Mouse (Mus musculus): ENCODE results near the gene Bcr. TPM values are rescaled to one million over a fixed set of nuclear protein-coding genes. Genes with fewer than 3 reads are reported as not detected.

Bcr gene
- polyA plus RNA-seq, 1 experiment from 2014 or later: 15.7 TPM

DNA sequence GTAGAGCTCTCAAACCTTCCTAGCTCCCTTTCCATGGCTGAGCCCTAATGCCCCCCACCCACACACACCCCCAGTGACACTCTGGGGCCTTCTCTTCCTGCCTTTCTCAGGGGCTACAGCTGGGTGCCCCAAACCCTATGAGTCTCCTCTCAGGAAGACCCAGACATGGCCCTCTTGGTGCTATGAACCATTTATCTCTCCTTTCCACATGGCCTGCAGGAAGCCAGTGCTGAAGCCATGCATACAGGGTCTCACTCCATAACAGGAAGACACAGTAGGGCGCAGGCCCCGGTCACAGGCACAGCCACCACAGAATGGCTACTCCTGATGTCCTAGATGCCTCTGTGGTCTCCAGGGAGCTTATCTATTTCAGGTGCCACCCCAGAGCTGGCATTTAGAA is 43.1 kb downstream of the Bcr start:
- no peak for ATAC-seq (replicated peaks)
- H3K9me3 ChIP-seq: no peaks in the 10 kb centered on the region
- 98% methylated on average over 2 of the region's 2 CpGs for WGBS
- H3K4me2 ChIP-seq (replicated peaks): no peak overlapping the region
- peaks cover 54% of the 10 kb centered on the region for H3K4me1 ChIP-seq
- H3K9ac ChIP-seq (replicated peaks): no peak overlapping the region
- no peaks in the 10 kb centered on the region for H3K27me3 ChIP-seq
- no peak overlapping the region for H3K27ac ChIP-seq (replicated peaks)
- H3K36me3 ChIP-seq: no peaks in the 10 kb centered on the region
- no peak overlapping the region for H3K4me3 ChIP-seq

DNA sequence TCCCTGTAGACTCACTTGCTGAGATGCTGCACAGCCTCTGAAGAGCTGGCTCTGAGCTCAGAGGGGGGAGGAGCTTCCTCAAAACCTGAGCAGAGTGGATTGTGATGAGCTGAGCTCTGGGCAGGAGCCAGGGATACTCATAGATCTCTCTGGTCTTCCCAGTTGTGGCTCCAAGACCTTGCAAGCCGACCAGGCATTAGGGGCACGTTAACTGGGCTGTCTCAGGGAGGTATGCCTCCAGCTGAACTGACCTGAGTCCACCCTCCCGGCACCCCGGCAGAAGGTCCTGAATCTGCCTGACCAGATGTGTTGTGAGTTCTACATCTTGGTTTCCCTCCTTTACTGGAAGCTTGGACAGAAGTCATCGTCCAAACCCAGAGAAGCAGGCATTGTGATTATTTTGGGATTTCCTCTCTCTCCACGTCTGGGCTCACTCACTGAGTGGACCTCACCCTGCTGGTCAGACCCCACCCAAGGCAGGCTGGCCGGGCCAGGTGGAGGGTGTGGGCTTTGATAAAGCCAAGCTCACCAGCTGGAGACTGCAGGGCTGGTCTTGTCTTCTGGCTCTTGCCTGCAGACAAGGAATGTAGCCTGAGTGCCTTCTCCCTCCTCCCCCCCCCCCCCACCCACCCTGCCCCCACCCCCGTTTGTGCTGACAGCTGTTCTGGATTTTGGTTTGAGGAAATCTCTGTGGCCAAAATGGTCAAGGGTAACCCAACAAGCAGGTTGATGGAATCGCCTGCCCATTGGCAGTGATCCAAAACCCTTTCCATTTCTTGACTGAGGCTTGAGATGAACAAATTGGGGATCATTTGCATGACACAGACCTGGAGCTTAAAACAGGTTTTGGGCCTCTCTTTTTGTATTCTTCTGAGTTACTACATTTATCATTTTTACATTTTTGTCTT is 44.1 kb downstream of the Bcr start:
- Histone ChIP-seq H3K4me3 (no peak overlapping the region), H3K4me1 (peaks cover 49% of the 10 kb centered on the region), H3K9ac (replicated peaks) (no peak overlapping the region), H3K36me3 (no peaks in the 10 kb centered on the region), H3K9me3 (no peaks in the 10 kb centered on the region), H3K27ac (replicated peaks) (no peak overlapping the region), H3K4me2 (replicated peaks) (no peak overlapping the region), H3K27me3 (no peaks in the 10 kb centered on the region)
- WGBS: 63% methylated on average over 9 of the region's 9 CpGs
- ATAC-seq (replicated peaks): no peak

DNA sequence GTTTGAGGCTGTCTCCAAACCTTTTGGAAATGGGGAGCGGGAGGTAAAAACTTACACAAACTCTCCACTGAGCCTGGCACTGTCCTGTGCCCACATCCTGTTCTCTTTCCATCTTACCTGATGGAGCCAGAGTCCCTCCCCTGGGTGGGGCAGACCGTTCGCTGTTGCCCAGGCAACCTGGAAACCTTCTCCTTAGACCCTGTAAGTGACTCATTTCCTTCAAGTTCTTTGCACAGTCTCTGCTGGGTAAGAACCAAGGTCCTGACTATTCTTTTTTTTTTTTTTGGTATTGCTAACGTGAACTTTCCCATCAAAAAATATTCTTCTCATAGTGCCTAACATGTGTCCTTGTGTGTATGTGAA is 44.7 kb downstream of the Bcr start:
- WGBS: 66% methylated on average over 4 of the region's 4 CpGs

DNA sequence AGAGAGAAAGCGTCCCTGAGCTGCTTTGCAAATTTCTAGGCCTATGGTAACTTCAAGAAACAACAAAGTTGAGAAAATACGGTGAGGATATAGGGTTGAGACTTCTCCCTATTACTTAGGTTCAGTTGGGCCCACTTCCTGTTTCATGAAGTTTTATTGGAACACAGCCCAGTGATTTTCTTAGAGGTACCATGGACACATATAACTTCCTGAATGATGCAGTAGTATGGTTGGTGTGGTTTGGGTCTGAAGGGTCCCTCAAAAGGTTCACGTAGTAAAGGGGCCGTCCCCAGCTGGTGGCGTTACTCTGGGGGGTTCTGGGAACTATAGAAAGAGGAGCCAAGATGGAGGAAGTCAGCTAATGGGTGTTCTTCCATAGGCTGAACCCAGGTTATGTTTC is 45.3 kb downstream of the Bcr start:
- Histone ChIP-seq H3K27ac (replicated peaks) (no peak overlapping the region), H3K36me3 (no peaks in the 10 kb centered on the region), H3K9me3 (no peaks in the 10 kb centered on the region), H3K9ac (replicated peaks) (no peak overlapping the region), H3K4me3 (no peak overlapping the region), H3K4me2 (replicated peaks) (no peak overlapping the region), H3K4me1 (peaks cover 40% of the 10 kb centered on the region), H3K27me3 (no peaks in the 10 kb centered on the region)
- no peak for ATAC-seq (replicated peaks)
- WGBS: 96% methylated on average over 5 of the region's 5 CpGs

More for the DNA sequence above, 44.7 kb downstream of the Bcr start:
- Histone ChIP-seq H3K4me2 (replicated peaks) (no peak overlapping the region), H3K27ac (replicated peaks) (no peak overlapping the region), H3K9ac (replicated peaks) (no peak overlapping the region), H3K4me3 (no peak overlapping the region), H3K9me3 (no peaks in the 10 kb centered on the region), H3K27me3 (no peaks in the 10 kb centered on the region), H3K36me3 (no peaks in the 10 kb centered on the region), H3K4me1 (peaks cover 46% of the 10 kb centered on the region)
- ATAC-seq (replicated peaks): no peak

DNA sequence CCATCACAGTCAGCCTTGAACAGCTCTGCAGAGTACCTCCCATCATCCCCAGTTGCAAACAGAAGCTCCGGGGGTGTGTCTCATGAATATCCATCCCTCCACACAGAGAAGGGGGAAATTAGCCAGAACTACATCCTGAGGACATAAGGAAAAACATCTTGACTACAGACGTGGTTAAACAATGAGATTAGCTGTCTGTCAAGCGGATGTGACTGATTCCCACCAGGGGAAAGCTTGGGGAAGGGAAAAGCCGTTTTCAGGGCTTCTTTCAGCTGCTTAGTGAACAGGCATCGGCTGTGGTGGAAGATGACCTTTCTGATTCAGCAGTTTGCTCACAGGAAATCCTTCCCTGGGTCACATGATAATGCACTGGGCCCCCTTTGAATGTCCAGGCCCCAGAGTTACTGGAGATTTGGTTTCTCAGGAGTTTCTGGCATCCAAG is 46.6 kb downstream of the Bcr start:
- Histone ChIP-seq H3K27ac (replicated peaks) (peak overlapping the region; percentile 60; the same call in 1 of the 2 replicates), H3K9me3 (no peaks in the 10 kb centered on the region), H3K4me3 (no peak overlapping the region), H3K4me1 (peaks cover 32% of the 10 kb centered on the region), H3K27me3 (no peaks in the 10 kb centered on the region), H3K36me3 (no peaks in the 10 kb centered on the region), H3K4me2 (replicated peaks) (no peak overlapping the region), H3K9ac (replicated peaks) (no peak overlapping the region)
- 11% methylated on average over 5 of the region's 5 CpGs for WGBS
- no peak for ATAC-seq (replicated peaks)

DNA sequence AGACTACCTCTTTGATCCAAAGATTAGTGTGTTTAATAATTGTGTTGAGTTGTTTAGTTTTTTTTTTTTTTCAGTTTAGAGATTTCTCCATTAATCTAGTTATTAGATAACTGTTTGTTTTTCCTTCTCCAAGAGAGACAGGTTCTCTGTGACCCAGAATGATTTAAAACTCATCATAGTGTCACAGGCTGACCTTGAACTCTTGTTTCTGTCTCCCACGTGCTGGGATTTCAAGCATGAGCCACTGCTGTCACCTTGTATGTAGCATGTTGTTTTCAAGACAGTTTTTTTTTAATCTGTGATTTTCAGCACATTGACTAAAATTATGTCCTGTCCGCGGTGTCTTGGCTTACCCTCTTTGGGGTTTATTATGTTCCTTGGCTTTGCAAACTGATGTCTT is 47.7 kb downstream of the Bcr start:
- no peak overlapping the region for H3K9ac ChIP-seq (replicated peaks)
- H3K9me3 ChIP-seq: no peaks in the 10 kb centered on the region
- H3K27me3 ChIP-seq: no peaks in the 10 kb centered on the region
- H3K4me3 ChIP-seq: no peak overlapping the region
- ATAC-seq (replicated peaks): no peak
- H3K27ac ChIP-seq (replicated peaks): no peak overlapping the region
- H3K4me1 ChIP-seq: peaks cover 32% of the 10 kb centered on the region
- H3K4me2 ChIP-seq (replicated peaks): no peak overlapping the region
- no peaks in the 10 kb centered on the region for H3K36me3 ChIP-seq
- 78% methylated on average over 3 of the region's 3 CpGs for WGBS

DNA sequence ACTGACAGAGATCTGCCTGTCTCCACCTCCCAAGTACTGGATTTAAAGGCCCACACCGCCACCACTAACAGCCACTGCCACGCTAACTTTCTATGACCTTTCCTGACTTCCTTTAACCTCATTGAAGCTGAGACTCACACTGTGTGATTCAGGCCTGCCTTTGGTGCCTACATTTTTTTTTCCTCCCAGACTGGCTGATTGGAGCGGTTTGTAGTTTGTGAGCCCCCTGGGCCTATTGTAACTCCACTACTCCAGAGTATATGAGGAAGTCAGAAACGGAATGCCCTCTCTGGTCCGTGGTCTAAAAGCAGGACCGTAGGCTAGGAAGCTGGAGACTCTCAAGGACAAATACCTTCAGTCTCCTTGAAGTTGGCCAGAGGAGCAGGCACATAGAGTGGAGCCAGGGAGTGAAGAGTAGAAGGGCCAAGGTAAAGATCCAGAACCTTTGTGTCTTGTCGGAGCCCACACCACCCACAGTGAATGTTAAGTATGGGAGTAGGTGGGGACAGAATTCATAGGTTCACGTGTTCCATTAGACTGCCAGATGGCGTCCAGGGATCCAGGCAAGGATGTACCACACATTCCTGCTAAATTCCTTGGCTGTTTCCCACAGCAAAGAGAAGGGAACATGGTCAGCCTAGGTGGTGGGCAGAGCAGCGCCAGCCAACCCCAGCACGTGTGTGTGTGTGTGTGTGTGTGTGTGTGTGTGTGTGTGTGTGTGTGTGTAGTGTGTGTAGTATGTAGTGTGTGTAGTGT is 51.2 kb downstream of the Bcr start:
- H3K4me2 ChIP-seq (replicated peaks): no peak overlapping the region
- H3K4me1 ChIP-seq: peaks cover 16% of the 10 kb centered on the region
- ATAC-seq (replicated peaks): no peak
- H3K9me3 ChIP-seq: no peaks in the 10 kb centered on the region
- H3K36me3 ChIP-seq: no peaks in the 10 kb centered on the region
- no peaks in the 10 kb centered on the region for H3K27me3 ChIP-seq
- H3K4me3 ChIP-seq: no peak overlapping the region
- WGBS: 87% methylated on average over 11 of the region's 11 CpGs
- no peak overlapping the region for H3K9ac ChIP-seq (replicated peaks)
- no peak overlapping the region for H3K27ac ChIP-seq (replicated peaks)

DNA sequence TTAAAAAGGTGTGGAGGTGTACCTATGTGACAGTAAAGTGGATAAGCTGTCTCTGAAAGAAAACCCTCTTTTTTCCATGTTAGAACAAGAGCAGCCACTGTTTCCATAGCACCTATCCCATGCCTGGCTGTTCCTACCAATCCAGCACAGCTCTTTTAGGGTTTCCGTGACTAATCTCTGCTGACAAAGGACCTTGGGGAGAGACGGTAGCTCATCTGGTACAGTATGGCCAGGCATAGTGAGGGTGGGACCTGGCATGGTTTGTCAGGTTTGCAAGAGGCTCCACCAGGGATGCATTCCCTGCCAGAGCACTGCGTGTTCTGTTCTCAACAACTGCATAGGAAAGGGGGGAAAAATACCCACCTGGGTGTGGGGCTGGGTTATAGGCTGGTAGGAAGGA is 52.0 kb downstream of the Bcr start:
- Histone ChIP-seq H3K27me3 (no peaks in the 10 kb centered on the region), H3K9me3 (no peaks in the 10 kb centered on the region), H3K27ac (replicated peaks) (no peak overlapping the region), H3K9ac (replicated peaks) (no peak overlapping the region), H3K36me3 (no peaks in the 10 kb centered on the region), H3K4me1 (peaks cover 8% of the 10 kb centered on the region), H3K4me2 (replicated peaks) (no peak overlapping the region), H3K4me3 (no peak overlapping the region)
- WGBS: 78% methylated on average over 3 of the region's 3 CpGs
- ATAC-seq (replicated peaks): no peak

DNA sequence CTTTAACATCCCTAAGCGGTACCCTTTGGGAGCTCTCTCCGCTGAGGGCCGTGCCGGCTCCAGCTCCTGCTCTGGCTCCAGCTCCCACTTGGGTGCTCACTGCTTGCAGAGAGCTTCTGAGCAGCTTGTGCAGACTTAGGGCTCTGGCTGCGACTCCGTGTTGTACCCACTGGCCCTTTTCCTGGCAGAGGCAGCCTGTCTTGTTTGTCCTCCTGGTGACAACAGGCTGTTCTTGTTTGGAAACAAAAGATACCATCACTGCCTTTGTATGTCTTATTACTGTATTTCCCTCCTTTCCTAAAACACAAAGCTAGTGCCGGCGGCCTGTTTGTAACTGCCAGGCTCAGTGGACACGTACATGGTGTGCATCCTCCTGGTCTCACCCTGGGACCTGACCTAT is 53.2 kb downstream of the Bcr start:
- H3K36me3 ChIP-seq: no peaks in the 10 kb centered on the region
- H3K4me1 ChIP-seq: peaks cover 13% of the 10 kb centered on the region; the same call in 1 of the 2 replicates
- ATAC-seq (replicated peaks): no peak

DNA sequence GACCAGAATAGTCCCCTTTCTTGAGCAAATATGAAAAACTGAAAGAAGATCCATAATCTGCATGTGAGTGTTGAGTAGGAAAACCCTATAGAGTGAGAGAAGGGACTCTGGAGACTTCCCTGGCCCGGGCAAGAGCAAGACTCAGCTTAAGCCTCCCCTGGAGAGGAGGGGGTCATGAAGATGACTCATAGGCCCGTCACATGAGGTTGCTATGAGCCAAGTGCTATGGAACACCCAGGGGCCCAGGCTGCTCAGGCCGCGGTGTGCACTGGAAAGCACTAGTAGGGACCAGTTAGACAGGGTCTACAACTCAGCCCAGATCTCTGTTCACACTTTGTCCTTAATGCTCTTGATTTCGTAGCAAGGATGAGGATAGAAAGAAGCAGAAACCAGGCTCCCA is 54.8 kb downstream of the Bcr start:
- 90% methylated on average over 5 of the region's 5 CpGs for WGBS
- Histone ChIP-seq H3K4me1 (peaks cover 14% of the 10 kb centered on the region; the same call in 1 of the 2 replicates), H3K4me3 (no peak overlapping the region), H3K27me3 (no peaks in the 10 kb centered on the region), H3K9ac (replicated peaks) (no peak overlapping the region), H3K9me3 (no peaks in the 10 kb centered on the region), H3K36me3 (no peaks in the 10 kb centered on the region), H3K27ac (replicated peaks) (no peak overlapping the region), H3K4me2 (replicated peaks) (no peak overlapping the region)
- no peak for ATAC-seq (replicated peaks)

More for the DNA sequence above, 53.2 kb downstream of the Bcr start:
- H3K4me2 ChIP-seq (replicated peaks): no peak overlapping the region
- no peak overlapping the region; the same call in 1 of the 2 replicates for H3K27ac ChIP-seq (replicated peaks)
- WGBS: 71% methylated on average over 9 of the region's 9 CpGs
- no peaks in the 10 kb centered on the region for H3K9me3 ChIP-seq
- no peaks in the 10 kb centered on the region for H3K27me3 ChIP-seq
- H3K4me3 ChIP-seq: no peak overlapping the region
- no peak overlapping the region for H3K9ac ChIP-seq (replicated peaks)

DNA sequence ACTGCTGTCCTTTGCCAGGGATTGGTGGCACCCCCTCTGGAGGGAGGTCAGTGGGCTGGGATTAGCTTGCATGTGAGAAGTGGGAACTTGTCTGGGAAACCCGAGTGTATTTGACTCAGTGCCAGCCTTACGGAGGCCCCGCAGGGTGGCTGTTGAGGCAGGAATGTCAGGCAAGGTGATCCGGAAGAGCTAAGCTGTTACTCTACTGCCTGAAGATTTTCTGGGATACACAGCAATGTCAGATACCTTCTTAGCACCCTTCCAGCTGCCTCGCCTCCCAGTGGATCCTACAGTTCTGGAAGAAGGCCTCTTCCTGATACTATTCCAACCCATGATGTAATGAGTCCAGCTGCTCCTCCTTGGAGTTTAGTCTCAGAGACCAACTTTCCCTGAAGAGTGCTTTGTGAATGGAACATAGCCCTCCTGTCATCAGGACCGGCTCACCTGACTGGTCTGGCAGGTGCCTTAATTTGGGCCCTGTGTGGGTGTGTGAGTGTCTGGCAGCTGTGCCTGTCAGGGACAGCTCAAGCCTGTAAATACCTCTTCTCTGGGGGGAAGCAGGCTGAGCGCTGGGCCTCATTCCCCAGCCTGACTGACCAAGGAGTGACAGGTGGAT is 56.6 kb downstream of the Bcr start:
- no peak overlapping the region for H3K27ac ChIP-seq (replicated peaks)
- 74% methylated on average over 7 of the region's 7 CpGs for WGBS

DNA sequence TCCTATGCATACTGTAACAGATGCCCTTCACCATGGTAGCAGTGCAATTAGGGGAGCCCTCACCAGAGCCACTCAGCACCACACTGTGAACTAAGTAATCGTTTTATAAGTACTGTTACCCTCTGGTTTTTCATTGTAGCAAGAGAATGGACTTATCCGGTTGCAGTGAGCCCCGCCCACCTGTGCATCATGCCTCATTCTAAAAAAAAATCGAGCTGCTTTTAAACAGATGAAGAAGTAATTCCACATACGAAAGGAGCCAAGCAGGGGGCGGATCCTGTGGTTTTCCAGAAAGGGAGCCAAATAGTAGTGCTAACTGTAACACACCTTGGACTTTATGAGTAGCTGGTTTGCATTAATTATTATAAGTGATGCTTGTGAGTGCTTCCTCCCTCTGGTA is 58.1 kb downstream of the Bcr start:
- H3K36me3 ChIP-seq: no peaks in the 10 kb centered on the region
- WGBS: 75% methylated on average over 6 of the region's 6 CpGs
- H3K9ac ChIP-seq (replicated peaks): no peak overlapping the region
- H3K27me3 ChIP-seq: no peaks in the 10 kb centered on the region
- H3K4me1 ChIP-seq: peaks cover 22% of the 10 kb centered on the region
- ATAC-seq (replicated peaks): no peak
- H3K27ac ChIP-seq (replicated peaks): no peak overlapping the region
- no peak overlapping the region for H3K4me3 ChIP-seq
- H3K4me2 ChIP-seq (replicated peaks): no peak overlapping the region
- H3K9me3 ChIP-seq: no peaks in the 10 kb centered on the region

More for the DNA sequence above, 56.6 kb downstream of the Bcr start:
- Histone ChIP-seq H3K9me3 (no peaks in the 10 kb centered on the region), H3K36me3 (no peaks in the 10 kb centered on the region), H3K4me3 (no peak overlapping the region), H3K4me2 (replicated peaks) (no peak overlapping the region), H3K27me3 (no peaks in the 10 kb centered on the region), H3K9ac (replicated peaks) (no peak overlapping the region), H3K4me1 (peaks cover 24% of the 10 kb centered on the region)
- no peak for ATAC-seq (replicated peaks)

Measured in forebrain, embryonic 15.5 days (tissue).